Mouse (Mus musculus) kidney, adult 2 months (tissue): ENCODE data around the gene Wfdc1.

Experiments
- CTCF ChIP-seq: fragments of 200-500 bp; conservative IDR thresholded peaks from 2 replicates; pipeline ENCODE4 v1.5.1; 2011; ENCODE audit warnings: low read depth, mild to moderate bottlenecking, control low read depth, low read length, moderate library complexity, mixed read lengths; ENCODE audit not compliant: insufficient read depth, insufficient read length
- POLR2A ChIP-seq: fragments of 200-500 bp; IDR thresholded peaks from one replicate; pipeline ENCODE4 v1.6.1; 2011; ENCODE audit warnings: low read depth, low read length, control low read depth

DNA sequence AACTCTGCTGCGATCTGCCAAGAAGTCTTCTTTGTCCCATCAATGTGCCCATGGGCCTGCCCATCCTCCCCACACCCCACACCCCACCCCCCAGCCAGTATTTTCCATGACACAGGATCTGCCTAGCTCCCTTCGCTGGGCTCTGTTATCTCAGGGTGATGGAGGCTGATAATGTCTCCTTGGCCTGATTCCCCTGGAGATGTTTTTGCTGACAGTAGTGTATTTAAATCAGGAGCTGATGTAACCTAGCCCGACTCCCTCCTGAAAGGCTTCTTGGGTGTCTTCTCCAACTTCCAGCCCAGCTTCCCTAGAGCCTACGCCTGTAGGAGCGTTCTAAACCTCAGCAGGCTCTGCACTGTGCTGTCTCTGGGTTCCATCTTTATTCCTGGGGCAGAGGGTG is 47.3 kb upstream of the Wfdc1 start:
- TF ChIP-seq POLR2A (no peak), CTCF (no peak)
